Mouse (Mus musculus) kidney, adult 2 months (tissue): Measurements from ENCODE around the gene Oaz3.

Source experiments
- CTCF ChIP-seq: fragments of 200-500 bp; conservative IDR thresholded peaks from 2 replicates; pipeline ENCODE4 v1.5.1; 2011; ENCODE audit warnings: low read depth, mild to moderate bottlenecking, control low read depth, low read length, moderate library complexity, mixed read lengths; ENCODE audit not compliant: insufficient read depth, insufficient read length
- POLR2A ChIP-seq: fragments of 200-500 bp; IDR thresholded peaks from one replicate; pipeline ENCODE4 v1.6.1; 2011; ENCODE audit warnings: low read depth, low read length, control low read depth

- TF ChIP-seq POLR2A, result no peak
- no peak for TF ChIP-seq CTCF
Measured at GRCm38 (mm10) chr3:94479564-94479963, 35.8 kb upstream of the Oaz3 start.
